Mouse (Mus musculus) CH12.LX (cell line): Measurements from ENCODE around the gene Msrb2.

Experiments
- EP300 ChIP-seq: IDR thresholded peaks from 2 replicates; pipeline ENCODE4 v1.6.1; 2011; ENCODE audit warnings: low read length, improper control_type of control experiment
- RCOR1 ChIP-seq: conservative IDR thresholded peaks from 2 replicates; pipeline ENCODE4 v1.6.1; 2012; ENCODE audit warnings: low read depth, mild to moderate bottlenecking, inconsistent platforms, low read length, improper control_type of control experiment
- SIN3A ChIP-seq: IDR thresholded peaks from 2 replicates; pipeline ENCODE4 v1.6.1; 2012; ENCODE audit warnings: low read length, improper control_type of control experiment, inconsistent platforms

DNA sequence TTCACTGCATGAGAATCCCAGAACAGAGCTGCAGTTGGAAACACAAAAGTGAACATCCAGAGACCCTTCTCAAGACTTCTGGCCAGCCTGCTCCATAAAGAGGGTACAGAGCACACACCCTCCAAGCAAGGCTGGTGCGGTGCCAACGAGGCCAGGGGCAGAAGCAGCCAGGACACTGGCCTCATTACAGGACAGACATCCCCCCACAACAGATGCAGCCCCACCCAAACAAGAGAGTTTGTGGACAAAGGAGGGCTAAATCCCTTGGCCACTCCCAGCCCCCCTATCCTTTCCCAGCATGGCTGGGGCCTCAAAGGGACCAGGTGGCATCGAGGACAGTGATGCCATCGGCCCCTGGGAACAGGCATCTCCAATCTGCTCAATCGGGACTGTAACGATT, 51.8 kb downstream of the Msrb2 start:
- TF ChIP-seq RCOR1 (no peak), EP300 (no peak), SIN3A (no peak)
